Mouse (Mus musculus) lung, postnatal 0 days (tissue): ENCODE measurements around the gene Alb.

Experiments used
- CTCF ChIP-seq: IDR thresholded peaks from 2 replicates; pipeline ENCODE4 v1.5.1; 2016; ENCODE audit warnings: antibody characterized with exemption, mild to moderate bottlenecking
- EP300 ChIP-seq: IDR thresholded peaks from 2 replicates; pipeline ENCODE4 v1.6.1; 2016; ENCODE audit warnings: antibody characterized with exemption, mild to moderate bottlenecking, control low read depth

DNA sequence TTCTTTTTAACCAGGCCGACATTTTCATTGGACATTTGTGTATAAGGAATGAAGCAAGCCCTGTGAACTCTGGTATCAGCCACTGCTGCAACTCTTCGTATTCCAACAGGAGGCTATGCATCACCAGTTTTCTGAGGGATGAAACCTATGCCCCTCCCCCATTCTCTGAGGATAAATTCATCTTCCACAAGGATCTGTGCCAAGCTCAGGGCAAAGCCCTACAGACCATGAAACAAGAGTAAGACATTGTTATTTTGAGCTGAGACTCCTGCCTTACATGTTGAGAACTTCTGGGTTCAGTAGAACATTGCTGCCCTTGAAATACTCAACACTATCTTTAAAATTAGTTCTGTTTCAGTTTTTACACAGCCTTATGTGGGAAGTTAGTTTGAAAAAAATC lies 45.8 kb downstream of the Alb start:
- no peak for TF ChIP-seq CTCF
- TF ChIP-seq EP300: no peak
